Mouse (Mus musculus): Measurements from ENCODE around the gene Dapk1. TPM values are rescaled to one million over a fixed set of nuclear protein-coding genes. Genes with fewer than 3 reads are reported as not detected.
A peak's percentile ranks its signal among the peaks of the same experiment; 100 is the strongest.
"Not testable (repeated sequence)": the region's sequence is repeated elsewhere in the genome, so short reads cannot be mapped to it uniquely, and the experiment has no call there.

Dapk1 gene
- polyA plus RNA-seq, 1 experiment from 2014 or later: 35.3 TPM

DNA sequence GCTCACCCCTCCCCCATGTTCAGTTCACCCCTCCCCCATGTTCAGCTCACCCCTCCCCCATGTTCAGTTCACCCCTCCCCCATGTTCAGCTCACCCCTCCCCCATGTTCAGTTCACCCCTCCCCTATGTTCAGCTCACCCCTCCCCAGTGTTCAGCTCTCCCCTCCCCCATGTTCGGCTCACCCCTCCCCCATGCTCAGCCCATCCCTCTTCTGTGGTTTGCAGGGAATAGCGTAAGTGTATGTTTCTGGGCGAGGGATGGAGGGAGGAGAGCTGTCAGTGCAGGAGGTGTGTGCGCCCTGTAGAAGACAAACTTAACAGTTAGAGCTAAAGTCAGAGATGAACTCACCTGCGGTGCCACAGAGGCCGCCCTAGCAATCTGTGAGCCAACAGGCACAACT is 9.2 kb downstream of the Dapk1 start:
- peaks cover 20% of the 10 kb centered on the region for H3K4me1 ChIP-seq (replicated peaks; ENCODE audit: control insufficient read depth, insufficient read depth, low read length)

DNA sequence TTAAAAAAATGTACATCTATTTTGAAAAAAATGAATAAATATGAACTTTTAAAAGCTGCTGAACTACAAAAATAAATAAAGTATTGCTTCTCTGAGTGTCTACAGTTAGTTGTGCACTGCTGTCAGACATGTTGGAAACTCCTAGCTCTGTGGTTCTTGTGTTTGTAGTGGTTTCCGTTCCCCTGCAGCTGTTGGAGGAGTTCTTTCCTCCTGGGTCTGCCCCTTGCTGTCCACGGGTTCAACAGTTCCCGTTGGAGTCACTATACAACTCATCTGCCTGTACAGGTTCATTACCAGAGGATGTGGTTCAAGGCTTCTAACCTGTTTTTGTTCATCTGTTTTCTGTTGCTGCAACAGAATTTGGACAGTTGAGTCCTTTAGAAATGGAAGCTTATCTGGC is 10.4 kb downstream of the Dapk1 start:
- Histone ChIP-seq H3K27ac (no peak overlapping the region), H3K4me2 (replicated peaks) (no peak overlapping the region), H3K9me3 (ENCODE audit: control insufficient read depth, low read length) (no peaks in the 10 kb centered on the region), H3K4me1 (replicated peaks; ENCODE audit: control insufficient read depth, insufficient read depth, low read length) (peaks cover 20% of the 10 kb centered on the region), H3K9ac (no peak overlapping the region), H3K27me3 (ENCODE audit: control insufficient read depth, insufficient read depth, low read length) (no peaks in the 10 kb centered on the region), H3K36me3 (replicated peaks; ENCODE audit: control insufficient read depth, insufficient read depth) (peaks cover 21% of the 10 kb centered on the region), H3K4me3 (replicated peaks; ENCODE audit: low read length) (no peak overlapping the region)
- DNase-seq (ENCODE audit: low spot score): no peak
- 78% methylated on average over 3 of the region's 3 CpGs for WGBS
- ATAC-seq (ENCODE audit: low FRiP score): no peak

More for the DNA sequence above, 9.2 kb downstream of the Dapk1 start:
- not testable (repeated sequence) for H3K9ac ChIP-seq; H3K27ac ChIP-seq; ATAC-seq (ENCODE audit: low FRiP score); H3K9me3 ChIP-seq (ENCODE audit: control insufficient read depth, low read length); H3K4me3 ChIP-seq (replicated peaks; ENCODE audit: low read length); H3K27me3 ChIP-seq (ENCODE audit: control insufficient read depth, insufficient read depth, low read length); DNase-seq (ENCODE audit: low spot score); H3K4me2 ChIP-seq (replicated peaks)
- WGBS: 79% methylated on average over 6 of the region's 6 CpGs
- H3K36me3 ChIP-seq (replicated peaks; ENCODE audit: control insufficient read depth, insufficient read depth): peaks cover 29% of the 10 kb centered on the region

DNA sequence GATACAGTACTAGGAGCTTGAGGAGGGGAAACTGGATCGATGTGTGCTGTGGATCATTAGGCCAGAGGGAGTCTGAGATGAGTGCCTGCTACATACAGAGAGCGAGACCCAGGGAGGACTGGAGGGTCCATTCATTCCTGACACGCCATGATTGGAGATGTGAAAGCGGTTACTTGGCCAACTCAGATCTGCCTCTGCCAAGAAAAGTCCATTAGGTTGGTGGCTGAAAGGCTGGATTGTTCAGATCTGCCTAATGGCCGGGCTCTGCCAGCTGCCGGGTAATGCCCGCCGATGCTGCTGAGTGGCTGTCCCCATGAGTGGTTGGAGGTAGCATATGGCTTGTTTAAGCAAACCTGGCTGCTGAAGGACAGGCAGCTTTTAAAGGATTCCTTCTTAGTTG is 12.4 kb downstream of the Dapk1 start:
- H3K9me3 ChIP-seq (ENCODE audit: control insufficient read depth, low read length): no peaks in the 10 kb centered on the region
- DNase-seq (ENCODE audit: low spot score) (peak; percentile 63), ATAC-seq (ENCODE audit: low FRiP score) (peak; percentile 68)
- H3K9ac ChIP-seq: no peak overlapping the region
- no peaks in the 10 kb centered on the region for H3K27me3 ChIP-seq (ENCODE audit: control insufficient read depth, insufficient read depth, low read length)
- peaks cover 18% of the 10 kb centered on the region for H3K36me3 ChIP-seq (replicated peaks; ENCODE audit: control insufficient read depth, insufficient read depth)
- 55% methylated on average over 8 of the region's 8 CpGs for WGBS
- no peak overlapping the region for H3K4me3 ChIP-seq (replicated peaks; ENCODE audit: low read length)
- H3K4me1 ChIP-seq (replicated peaks; ENCODE audit: control insufficient read depth, insufficient read depth, low read length): peaks cover 24% of the 10 kb centered on the region
- H3K4me2 ChIP-seq (replicated peaks): no peak overlapping the region
- peak overlapping the region; percentile 62 for H3K27ac ChIP-seq

DNA sequence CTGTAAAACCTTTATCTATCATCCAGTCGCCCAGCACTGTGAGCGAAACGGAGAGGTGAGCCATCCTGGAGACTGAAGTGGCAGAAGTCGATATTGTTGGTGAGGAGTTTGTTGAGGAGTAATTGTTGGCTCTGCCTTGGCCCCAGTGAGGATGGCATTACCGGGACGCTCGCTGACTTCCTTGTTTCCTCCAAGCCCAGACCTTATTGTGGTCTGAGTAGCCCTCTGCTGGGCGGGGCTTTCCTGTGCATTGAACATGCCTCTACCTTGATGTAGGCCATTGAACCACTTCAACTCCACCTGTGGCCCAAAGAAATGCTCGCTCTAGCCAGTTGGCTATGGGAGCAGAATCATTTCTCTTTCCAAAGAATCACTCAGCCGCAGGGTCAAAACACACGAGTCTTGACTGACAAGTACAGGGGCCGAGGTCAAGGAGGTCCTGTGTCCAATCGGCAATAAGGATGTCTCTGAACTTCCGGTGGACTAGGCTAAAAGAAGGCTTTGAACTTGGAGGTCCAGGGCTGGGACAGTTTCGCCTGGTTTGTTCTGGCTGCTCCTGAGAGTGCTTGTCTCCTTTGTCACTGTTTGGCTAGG is 13.4 kb downstream of the Dapk1 start:
- Histone ChIP-seq H3K4me1 (replicated peaks; ENCODE audit: control insufficient read depth, insufficient read depth, low read length) (peaks cover 34% of the 10 kb centered on the region), H3K27me3 (ENCODE audit: control insufficient read depth, insufficient read depth, low read length) (no peaks in the 10 kb centered on the region), H3K36me3 (replicated peaks; ENCODE audit: control insufficient read depth, insufficient read depth) (peaks cover 18% of the 10 kb centered on the region), H3K9me3 (ENCODE audit: control insufficient read depth, low read length) (no peaks in the 10 kb centered on the region), H3K4me3 (replicated peaks; ENCODE audit: low read length) (no peak overlapping the region), H3K4me2 (replicated peaks) (no peak overlapping the region), H3K9ac (no peak overlapping the region), H3K27ac (0 out of 2 replicates have a peak overlapping the region, but pooled peaks have one; percentile 62)
- ATAC-seq (ENCODE audit: low FRiP score): no peak
- no peak for DNase-seq (ENCODE audit: low spot score)
- 67% methylated on average over 15 of the region's 15 CpGs for whole genome bisulfite sequencing

DNA sequence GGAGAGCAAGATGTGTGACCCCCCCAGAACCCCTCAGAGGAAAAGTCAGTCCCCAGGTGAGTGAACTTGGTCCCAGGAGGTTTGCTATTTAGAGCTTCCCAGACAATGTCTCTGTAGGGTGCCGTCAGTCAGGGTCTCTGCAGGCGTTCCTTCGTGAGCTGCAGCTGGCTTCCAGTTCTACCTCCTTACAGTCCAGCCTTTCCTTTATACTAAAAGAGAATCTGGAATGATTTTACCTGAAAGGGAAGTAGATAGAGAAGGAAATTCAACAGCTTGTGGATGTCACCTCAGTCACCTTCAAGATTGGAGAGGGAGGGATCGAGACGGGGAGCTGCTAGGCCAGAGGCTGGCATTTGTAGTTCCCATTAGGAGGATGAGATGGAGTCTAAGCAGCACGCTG is 14.3 kb downstream of the Dapk1 start:
- Histone ChIP-seq H3K4me1 (replicated peaks; ENCODE audit: control insufficient read depth, insufficient read depth, low read length) (peaks cover 32% of the 10 kb centered on the region), H3K4me3 (replicated peaks; ENCODE audit: low read length) (no peak overlapping the region), H3K36me3 (replicated peaks; ENCODE audit: control insufficient read depth, insufficient read depth) (peaks cover 16% of the 10 kb centered on the region), H3K9ac (no peak overlapping the region), H3K4me2 (replicated peaks) (no peak overlapping the region), H3K9me3 (ENCODE audit: control insufficient read depth, low read length) (no peaks in the 10 kb centered on the region), H3K27ac (no peak overlapping the region), H3K27me3 (ENCODE audit: control insufficient read depth, insufficient read depth, low read length) (no peaks in the 10 kb centered on the region)
- WGBS: 43% methylated on average over 6 of the region's 6 CpGs
- no peak for ATAC-seq (ENCODE audit: low FRiP score)
- no peak for DNase-seq (ENCODE audit: low spot score)

DNA sequence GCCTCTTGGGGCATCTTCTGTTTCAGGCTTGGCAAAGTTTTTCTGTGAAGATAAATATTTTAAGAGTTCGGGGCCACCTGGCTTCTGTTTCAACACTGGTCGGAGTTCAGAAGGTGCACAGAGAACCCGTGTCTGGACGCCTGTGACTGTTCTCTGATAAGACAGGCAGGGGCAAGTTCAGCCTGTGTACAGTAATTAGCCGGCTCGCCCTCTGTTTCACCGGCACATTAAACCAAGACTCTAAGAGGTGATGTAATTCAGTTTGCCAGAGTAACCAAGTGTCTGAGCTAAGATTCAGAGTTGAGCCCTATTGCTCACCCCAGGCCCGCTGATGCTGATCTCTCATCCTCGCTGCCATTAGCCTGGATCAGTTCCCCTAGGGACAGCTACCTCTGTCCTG is 16.5 kb downstream of the Dapk1 start:
- Histone ChIP-seq H3K9ac (no peak overlapping the region), H3K4me3 (replicated peaks; ENCODE audit: low read length) (no peak overlapping the region), H3K4me2 (replicated peaks) (no peak overlapping the region), H3K27me3 (ENCODE audit: control insufficient read depth, insufficient read depth, low read length) (no peaks in the 10 kb centered on the region), H3K36me3 (replicated peaks; ENCODE audit: control insufficient read depth, insufficient read depth) (no peaks in the 10 kb centered on the region), H3K27ac (no peak overlapping the region), H3K9me3 (ENCODE audit: control insufficient read depth, low read length) (no peaks in the 10 kb centered on the region), H3K4me1 (replicated peaks; ENCODE audit: control insufficient read depth, insufficient read depth, low read length) (peaks cover 40% of the 10 kb centered on the region)
- ATAC-seq (ENCODE audit: low FRiP score): no peak
- DNase-seq (ENCODE audit: low spot score): no peak
- 75% methylated on average over 9 of the region's 9 CpGs for whole genome bisulfite sequencing

DNA sequence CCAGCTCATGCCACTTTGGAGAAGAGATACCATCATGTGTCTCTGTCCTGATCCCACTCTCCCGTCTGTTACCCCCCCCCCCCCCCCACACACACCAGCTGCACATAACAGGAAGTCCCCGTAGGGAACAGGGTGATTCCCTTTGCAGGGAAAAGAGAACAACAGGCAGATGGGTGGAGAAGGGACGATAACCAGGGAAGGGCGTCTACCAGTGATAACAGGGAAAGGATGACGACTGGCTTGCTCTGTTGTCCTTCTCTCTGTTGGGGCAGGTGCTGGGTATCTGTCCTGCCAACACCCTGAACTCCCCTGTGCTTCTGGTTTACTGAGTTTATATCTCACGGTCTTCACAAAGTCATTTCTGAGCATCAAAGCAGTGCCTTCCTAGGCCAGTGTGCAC is 18.0 kb downstream of the Dapk1 start:
- H3K36me3 ChIP-seq (replicated peaks; ENCODE audit: control insufficient read depth, insufficient read depth): no peaks in the 10 kb centered on the region
- DNase-seq (ENCODE audit: low spot score) (no peak), ATAC-seq (ENCODE audit: low FRiP score) (no peak)
- no peak overlapping the region for H3K27ac ChIP-seq
- H3K4me1 ChIP-seq (replicated peaks; ENCODE audit: control insufficient read depth, insufficient read depth, low read length): peaks cover 32% of the 10 kb centered on the region
- no peak overlapping the region for H3K4me2 ChIP-seq (replicated peaks)
- WGBS: 42% methylated on average over 6 of the region's 6 CpGs
- H3K9me3 ChIP-seq (ENCODE audit: control insufficient read depth, low read length): no peaks in the 10 kb centered on the region
- no peak overlapping the region for H3K4me3 ChIP-seq (replicated peaks; ENCODE audit: low read length)
- no peaks in the 10 kb centered on the region for H3K27me3 ChIP-seq (ENCODE audit: control insufficient read depth, insufficient read depth, low read length)
- no peak overlapping the region for H3K9ac ChIP-seq

DNA sequence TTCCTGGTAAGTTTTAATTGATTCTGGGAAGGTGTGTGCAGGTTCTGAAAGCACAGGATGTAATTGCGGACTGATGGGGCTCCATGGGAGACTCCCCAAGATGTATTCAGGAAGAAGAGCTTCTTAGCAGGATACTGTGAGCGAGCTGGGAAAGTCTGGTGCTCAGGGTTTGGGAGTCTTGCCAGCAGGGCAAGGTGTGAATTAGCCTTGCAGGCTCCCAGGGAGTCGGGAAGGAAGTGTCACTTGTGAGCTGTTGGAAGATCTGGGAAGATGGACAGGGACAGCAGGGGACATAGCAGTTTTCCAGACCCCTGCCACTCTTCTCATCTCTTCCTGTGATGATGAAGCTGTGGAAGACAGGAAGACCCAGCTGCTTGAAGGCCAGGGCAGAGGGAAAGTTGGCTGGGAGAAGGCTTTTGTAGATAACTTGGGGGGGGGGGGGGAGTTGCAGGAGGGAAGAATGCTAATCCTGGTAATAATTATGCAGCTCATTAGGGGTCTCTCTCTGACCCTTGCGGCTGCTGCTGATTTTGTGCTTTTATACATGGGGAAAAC is 19.7 kb downstream of the Dapk1 start:
- Histone ChIP-seq H3K27ac (no peak overlapping the region), H3K36me3 (replicated peaks; ENCODE audit: control insufficient read depth, insufficient read depth) (no peaks in the 10 kb centered on the region), H3K4me3 (replicated peaks; ENCODE audit: low read length) (no peak overlapping the region), H3K9ac (no peak overlapping the region), H3K4me2 (replicated peaks) (no peak overlapping the region), H3K4me1 (replicated peaks; ENCODE audit: control insufficient read depth, insufficient read depth, low read length) (peaks cover 30% of the 10 kb centered on the region), H3K27me3 (ENCODE audit: control insufficient read depth, insufficient read depth, low read length) (no peaks in the 10 kb centered on the region), H3K9me3 (ENCODE audit: control insufficient read depth, low read length) (no peaks in the 10 kb centered on the region)
- ATAC-seq (ENCODE audit: low FRiP score) (no peak), DNase-seq (ENCODE audit: low spot score) (no peak)
- WGBS: 48% methylated on average over 4 of the region's 4 CpGs

DNA sequence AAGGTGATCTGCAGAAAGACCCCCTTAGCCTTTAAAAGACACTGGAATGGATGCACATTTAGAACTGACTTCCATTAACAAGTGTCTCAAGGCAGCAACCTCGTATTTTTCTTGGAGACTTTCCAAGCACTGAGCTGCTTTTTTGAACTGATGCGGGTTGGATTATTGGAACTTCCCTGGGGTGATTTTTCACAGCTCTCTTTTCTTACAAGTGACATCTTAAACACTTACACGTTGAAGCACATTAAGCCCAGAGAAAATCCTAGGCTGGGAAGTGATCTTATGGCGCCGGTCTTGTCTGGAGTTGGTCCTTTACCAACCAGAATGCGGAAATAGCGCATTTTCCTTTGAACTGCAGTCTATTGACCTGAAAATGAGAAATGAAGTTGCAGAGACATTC is 23.8 kb downstream of the Dapk1 start:
- Histone ChIP-seq H3K27me3 (ENCODE audit: control insufficient read depth, insufficient read depth, low read length) (no peaks in the 10 kb centered on the region), H3K9ac (no peak overlapping the region), H3K4me1 (replicated peaks; ENCODE audit: control insufficient read depth, insufficient read depth, low read length) (peaks cover 26% of the 10 kb centered on the region), H3K36me3 (replicated peaks; ENCODE audit: control insufficient read depth, insufficient read depth) (no peaks in the 10 kb centered on the region), H3K9me3 (ENCODE audit: control insufficient read depth, low read length) (no peaks in the 10 kb centered on the region), H3K27ac (no peak overlapping the region), H3K4me3 (replicated peaks; ENCODE audit: low read length) (no peak overlapping the region), H3K4me2 (replicated peaks) (no peak overlapping the region)
- 58% methylated on average over 7 of the region's 7 CpGs for WGBS
- ATAC-seq (ENCODE audit: low FRiP score): no peak
- DNase-seq (ENCODE audit: low spot score): no peak

All from hindbrain, embryonic 14.5 days (tissue).